Mouse (Mus musculus): ENCODE measurements around the gene Vmn2r32. TPM values are rescaled to one million over a fixed set of nuclear protein-coding genes. Genes with fewer than 3 reads are reported as not detected.

Vmn2r32 gene
- not detected for total RNA-seq (2023)

DNA sequence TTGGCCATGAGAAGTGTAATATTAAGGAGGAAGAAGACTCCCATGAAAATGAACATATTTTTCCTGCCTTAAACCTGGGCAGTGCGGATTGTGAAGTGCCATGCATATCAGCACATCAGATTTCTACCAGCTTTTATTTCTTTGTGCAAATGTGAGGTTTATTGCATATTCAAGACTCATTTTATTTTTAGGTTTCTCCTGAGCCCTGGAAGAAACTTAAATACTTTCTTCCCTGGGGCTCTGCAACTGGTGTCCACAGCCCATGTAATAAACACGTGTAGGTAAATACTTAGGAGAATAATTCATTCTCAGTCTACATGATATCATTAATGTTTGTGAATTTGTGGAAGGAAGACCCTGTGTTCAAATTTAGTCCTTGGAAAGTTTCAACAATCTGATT lies at the start of gene Vmn2r32:
Vmn2r32 (minus strand) TSS at position 101 of the 400 bp plus-strand sequence.

Other genes with a start within 250 kb of the Vmn2r32 start
- gene Vmn2r29, start 232.7 kb downstream of the Vmn2r32 start, total RNA-seq (2023) = under 1 TPM in 1 of 2 experiments, not detected in 1; 0.52 TPM
- 1 to 10 TPM; 1.3 to 1.5 TPM for gene Gm45844, start 201.7 kb downstream of the Vmn2r32 start, total RNA-seq (2023)
- 10 to 100 TPM; 58.9 to 62.2 TPM for gene Clcn4, start 179.2 kb downstream of the Vmn2r32 start, total RNA-seq (2023)
- not detected for gene Vmn2r30, start 142.4 kb downstream of the Vmn2r32 start, total RNA-seq (2023)
- not detected for gene Gm45783, start 105.4 kb downstream of the Vmn2r32 start, total RNA-seq (2023)
- gene Vmn2r31, start 80.3 kb downstream of the Vmn2r32 start, total RNA-seq (2023) = not detected
- not detected for gene Vmn2r33, start 86.8 kb upstream of the Vmn2r32 start, total RNA-seq (2023)
- not detected for gene Vmn2r34, start 209.5 kb upstream of the Vmn2r32 start, total RNA-seq (2023)